Mouse (Mus musculus) adrenal gland, postnatal 36 days (tissue): ENCODE results near the gene Sh3d19. TPM values are rescaled to one million over a fixed set of nuclear protein-coding genes. Genes with fewer than 3 reads are reported as not detected.
A peak's percentile ranks its signal among the peaks of the same experiment; 100 is the strongest.
"Not testable (repeated sequence)": the region's sequence is repeated elsewhere in the genome, so short reads cannot be mapped to it uniquely, and the experiment has no call there.

Source experiments
- DNase-seq, 2 experiments: peaks; one replicate each; pipeline ENCODE4 v3.0.0; 2021; ENCODE audit warnings: mixed read lengths in 1 of 2
- total RNA-seq, 2 experiments: library from RNA; stranded (reverse); gene quantifications; 2 replicates each; pipeline ENCODE4 v1.2.3; 2021

The Sh3d19 gene
- total RNA-seq, 2 experiments from 2014 or later, result 21.0 to 26.4 TPM

DNA sequence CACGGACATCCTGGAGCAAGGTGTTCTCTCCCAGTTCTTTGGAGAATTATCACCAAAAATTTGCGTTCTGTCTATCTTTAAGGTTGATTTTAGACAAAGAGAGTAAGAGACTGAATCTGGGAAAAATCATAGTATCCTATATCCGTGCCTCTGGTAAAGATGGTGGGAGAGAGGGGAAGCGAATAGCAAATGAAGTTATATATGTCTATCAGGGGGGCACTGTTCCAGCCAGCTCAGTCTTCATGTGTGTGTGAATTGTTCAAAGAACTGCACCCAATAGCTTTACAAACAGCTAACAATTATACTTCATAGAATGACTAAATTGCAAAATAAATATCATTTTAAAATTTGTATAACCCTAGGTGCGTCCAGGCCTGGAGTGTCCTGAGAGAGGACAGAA, 123.0 kb downstream of the Sh3d19 start:
- DNase-seq, result no peak

DNA sequence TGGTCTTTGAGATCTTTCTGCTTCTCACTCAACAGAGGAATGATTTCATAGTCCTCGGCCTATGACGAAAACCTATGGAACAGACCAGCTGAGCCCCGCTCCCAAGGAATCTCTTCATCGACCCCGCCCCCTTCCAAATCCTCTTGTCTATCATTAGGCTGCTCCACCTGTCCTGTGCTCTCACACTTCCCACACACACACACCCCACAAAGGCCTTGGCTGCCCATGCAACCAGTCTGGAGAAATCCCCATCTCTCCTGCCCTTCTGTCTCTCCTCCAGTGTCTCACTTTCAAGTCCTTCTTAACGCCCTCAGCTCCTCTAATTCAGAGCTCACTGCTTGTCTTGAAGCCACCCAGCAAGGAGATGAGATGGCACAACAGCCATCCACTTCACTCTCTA, 131.0 kb downstream of the Sh3d19 start:
- no peak for DNase-seq

DNA sequence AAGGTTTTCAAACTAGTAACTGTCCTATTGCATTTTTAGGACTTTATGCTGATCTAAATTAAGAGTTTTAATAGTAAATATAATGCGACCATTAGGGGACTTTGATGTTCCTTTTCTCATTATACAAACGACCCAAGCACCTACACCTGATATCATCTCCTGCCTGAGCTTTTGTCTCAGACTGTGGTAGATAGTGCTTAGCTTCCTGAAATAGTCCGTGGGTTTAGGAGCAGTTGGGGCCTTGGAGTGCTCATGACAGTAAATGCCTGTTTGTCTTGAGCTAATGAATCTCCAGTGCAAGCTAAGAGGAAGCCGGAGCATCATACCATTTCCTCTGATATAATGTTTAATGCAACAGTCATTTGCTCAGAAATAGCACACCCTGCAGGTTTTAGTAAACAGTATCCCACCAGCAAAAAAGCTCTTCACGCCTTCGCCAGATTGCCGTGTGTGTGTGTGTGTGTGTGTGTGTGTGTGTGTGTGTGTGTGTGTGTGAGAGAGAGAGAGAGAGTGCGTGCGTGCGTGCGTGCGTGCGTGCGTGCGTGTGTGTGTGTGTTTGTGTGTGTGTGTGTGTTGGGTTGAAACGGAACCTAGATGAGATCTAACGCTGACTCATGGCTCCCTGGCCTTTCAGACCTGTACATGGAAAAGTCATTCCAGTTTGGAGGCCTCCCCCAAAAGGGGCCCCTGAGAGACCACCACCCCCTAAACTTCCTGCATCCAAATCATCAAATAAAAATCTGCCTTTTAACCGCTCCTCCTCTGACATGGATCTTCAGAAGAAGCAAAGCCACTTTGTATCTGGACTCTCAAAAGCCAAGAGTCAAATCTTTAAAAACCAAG, 132.8 kb downstream of the Sh3d19 start:
- no peak for DNase-seq

DNA sequence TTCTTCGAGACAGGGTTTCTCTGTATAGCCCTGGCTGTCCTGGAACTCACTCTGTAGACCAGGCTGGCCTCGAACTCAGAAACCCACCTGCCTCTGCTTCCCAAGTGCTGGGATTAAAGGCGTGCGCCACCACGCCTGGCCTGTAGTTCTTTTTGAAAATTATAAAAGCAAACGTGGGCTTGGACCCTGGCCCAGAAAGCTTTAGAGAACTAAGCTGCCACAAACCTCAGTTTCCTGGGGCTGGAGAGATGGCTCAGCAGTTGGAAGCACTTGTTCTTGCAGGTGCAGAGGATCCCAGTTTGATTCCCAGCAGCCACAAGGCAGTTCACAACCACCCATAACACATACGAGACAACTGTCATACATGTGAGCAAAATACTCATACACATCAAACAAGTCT, 133.5 kb downstream of the Sh3d19 start:
- DNase-seq, result not testable (repeated sequence)

DNA sequence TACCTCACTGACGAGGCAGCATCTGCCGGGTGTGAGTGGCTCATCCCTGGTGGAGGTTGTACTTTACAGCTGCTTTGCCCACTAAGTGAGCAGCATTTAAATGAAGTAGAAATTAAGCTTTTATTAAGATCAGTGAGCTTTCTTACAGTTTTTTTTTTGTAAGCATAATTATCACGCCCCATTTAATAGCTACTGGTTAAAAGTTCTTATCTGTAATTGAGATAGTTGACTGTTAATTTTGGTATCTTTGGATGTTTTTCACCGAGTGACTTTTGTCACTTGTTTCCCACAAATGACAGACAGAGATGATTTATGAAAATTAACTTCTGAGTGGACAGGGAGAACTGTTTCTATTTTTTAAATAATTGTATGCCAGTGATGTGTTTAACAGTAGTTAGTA, 134.0 kb downstream of the Sh3d19 start:
- no peak for DNase-seq

DNA sequence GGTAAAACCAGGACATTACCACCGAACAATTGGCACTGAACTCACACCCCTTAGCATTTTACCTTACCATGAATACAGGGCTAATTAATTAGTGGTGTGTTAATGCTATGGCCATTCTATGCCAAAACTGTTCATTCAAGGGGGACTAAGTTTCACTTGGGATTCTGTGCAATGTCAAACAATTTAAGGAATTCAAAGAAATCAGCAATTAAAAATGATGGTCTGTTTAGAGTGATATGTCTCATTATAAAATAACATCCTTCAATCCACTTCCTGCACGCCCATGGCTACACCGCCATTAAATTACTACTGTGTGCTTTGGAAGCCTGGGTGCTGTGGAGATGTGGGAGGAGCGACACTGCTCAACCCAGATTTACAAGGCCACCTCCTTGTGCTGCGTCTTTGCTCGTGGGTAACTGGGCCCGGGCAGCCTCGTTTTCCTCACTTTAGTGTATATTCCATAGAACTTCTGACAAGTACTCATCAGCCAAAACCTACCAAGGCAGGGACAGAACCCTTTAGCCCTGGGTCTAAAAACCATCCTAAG, 135.2 kb downstream of the Sh3d19 start:
- DNase-seq, result no peak

DNA sequence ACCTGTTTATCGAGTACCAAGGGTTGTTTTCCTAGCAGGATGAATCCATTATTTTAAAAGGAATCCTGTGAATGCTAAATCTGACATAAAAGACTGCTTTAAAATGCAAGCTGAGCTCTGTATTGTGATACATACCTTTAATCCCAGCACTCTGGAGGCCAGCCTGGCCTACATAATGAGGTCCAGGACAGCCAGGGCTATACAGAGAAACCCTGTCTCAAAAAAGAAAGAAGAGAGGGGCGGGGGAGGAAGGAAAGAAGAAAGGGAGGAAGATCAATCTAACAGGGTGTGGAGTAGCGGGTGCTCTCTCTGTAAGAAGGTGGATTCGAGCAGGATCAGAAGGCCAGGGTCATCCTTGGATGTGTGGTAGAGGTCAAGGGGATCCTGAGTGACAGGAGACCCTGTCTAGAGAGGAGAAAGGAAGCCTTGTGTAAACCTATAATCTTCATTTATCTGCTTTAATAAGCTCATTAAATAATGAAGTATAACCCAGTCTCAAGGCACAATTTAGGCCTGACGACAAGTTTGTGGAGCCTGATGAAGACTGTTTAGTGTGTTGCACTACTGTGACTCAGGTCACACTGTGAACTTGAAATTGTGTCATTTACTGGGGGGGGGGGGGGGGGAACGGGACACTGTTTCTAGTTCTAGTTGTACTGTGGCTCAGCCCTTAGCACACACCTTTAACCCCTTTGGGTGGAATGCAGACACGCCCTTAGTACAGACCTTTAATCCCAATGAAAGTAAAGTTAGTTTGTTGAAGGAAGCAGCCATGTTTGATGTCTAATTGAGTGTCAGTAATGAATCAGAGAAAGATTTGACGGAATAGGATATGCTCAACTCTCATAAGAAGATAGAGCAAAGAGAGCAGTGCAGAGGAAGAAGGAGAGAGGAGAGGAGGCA, 137.0 kb downstream of the Sh3d19 start:
- DNase-seq, result no peak

DNA sequence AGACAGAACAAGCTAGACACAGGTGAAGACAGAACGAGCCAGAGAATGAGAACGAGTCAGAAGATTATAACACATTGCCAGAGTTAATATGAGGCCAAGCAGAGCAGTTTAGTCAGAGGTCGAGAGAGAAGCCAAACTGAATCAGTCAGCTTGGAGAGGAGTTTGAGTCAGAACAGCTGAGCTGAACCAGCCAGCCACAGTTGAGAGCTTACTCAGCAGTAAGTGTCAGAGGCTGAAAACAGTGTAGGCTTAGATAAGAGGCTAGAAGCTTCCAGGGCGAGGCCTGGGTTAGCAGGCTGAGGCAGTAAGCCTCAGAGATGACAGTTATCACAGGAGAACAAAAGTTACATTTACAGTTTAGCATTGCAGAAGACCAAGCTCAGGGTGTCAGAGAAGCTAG, 137.7 kb downstream of the Sh3d19 start:
- no peak for DNase-seq

DNA sequence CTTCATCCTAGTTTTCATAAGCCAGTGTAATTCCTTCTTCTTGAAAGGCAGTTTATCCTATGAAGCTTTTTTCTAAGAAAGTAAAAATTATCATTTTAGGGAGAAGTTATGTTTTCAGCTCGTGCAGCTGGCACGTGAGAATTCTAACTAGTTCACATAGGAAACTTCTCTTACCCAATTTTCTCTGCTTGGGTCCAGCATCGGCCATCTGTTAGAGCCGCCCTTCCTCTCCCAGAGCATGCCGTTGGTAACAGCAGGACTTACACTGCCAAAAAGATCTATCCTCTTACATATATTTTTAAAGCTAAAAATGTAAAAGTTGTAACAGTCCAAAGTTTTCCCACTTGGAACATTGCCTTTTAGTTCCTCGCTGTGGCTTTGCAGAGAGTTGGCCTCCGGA, 138.2 kb downstream of the Sh3d19 start:
- DNase-seq, result no peak

DNA sequence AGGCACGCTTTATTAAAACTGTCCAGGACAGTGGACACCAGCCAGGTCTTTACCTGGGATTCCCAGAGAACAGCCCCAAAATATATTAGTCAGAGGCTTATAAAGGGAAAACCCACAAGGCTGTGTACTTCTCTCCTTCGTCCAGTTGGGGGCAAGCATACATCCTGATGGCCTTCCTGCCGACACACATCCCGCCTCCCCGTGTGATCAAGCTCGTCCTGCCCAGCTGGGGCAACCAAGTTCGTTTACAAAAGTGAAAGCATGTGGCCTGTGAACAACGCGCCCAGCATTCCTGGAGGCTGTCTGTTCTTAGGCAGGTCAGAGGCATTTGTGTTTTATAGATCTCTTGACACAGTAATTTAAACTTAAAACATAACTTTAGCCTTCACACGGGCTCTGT, 139.2 kb downstream of the Sh3d19 start:
- peak; percentile 59 to 68 for DNase-seq

DNA sequence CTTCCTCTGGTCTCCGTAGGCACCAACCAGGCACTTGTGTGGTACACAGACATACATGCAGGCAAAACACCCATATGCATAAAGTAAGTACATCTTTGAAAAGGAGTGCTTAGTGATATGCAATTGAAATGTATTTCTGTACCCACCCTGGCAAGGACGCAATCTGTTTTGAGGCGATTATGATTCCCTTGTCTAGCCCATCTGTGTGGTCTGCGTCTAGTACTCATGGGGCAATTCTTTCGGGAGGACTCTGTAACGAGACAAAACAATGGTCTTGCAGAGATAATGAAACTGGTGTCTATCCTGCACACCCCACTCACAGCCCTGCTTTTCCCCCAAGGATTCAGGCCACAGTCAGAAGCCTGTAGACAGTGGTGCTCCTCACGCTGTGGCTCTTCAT, 141.9 kb downstream of the Sh3d19 start:
- DNase-seq, result no peak

DNA sequence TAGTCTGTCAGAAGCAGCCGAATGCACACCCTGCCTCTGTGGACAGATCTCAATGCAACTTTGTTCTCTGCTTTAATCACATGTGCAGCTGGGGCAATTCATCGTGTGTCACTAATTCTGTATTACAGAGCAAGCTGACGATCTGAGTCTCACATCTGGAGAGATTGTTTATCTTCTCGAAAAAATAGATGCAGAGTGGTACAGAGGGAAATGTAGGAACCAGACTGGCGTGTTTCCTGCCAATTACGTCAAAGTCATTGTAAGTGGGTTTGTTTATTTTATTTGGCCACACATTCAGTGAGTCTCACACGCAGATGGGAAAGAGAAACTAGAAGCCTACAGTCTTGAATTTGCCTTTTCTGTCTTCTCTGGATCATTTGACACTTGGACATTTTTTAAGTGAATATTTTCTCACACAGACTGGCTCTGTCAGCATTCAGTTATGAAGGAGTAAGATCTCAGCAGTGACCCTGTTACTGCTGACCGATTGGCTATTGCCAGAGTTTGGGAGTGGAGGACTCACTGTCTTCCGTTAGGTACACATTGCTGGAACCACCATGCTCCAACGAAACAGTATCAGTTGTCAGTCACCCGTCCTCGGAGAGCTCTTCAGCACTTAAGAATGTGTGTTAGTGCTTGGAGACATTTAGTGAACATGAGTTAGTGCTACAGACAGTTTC, 143.9 kb downstream of the Sh3d19 start:
- DNase-seq, result no peak

DNA sequence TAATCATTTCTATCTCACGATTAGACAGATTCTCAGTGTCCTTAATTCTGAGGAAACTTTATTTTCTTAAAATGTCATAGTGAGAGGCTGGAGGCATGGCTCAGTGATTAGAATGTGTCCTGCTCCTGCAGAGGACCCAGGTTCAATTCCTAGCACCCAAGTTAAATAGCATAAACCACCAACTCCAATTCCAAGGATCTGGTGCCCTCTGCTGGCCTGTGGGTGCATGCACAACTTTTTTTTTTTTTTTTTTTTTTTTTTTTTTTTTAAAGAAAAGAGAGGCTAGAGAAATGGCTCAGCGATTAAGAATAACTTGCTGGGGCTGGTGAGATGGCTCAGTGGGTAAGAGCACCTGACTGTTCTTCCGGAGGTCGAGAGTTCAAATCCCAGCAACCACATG, 146.0 kb downstream of the Sh3d19 start:
- DNase-seq, result no peak

DNA sequence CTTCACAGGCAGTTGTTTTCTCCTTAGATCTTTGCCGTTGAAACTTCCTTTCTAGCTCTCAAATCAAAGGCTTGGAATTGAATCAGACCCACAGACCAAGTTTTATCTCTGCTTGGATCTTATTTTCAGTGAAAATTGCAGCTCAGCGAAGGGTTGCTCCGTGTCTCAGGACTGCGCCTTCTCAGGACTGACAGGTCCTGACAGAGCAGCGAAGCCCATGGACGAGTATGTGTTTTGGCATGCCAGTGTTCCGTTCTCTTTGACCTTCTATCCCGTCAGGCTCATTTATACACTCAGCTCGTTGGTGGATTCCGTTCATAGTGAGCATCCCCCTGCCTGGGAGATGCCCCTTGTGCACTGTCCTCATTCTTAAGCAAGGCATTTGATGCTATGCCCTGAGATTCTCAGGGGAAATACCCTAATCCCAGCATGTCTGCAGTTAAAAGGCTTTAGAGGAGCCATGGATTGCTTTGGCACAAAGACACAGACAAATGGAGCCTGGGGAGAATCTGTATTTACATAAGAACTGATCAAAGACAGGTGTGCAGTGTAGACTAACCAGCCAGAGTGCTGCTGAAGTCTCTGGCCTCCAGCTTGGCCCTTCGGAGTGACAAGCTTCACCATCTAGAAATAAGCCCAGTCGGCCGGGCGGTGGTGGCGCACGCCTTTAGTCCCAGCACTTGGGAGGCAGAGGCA, 148.5 kb downstream of the Sh3d19 start:
- no peak for DNase-seq

DNA sequence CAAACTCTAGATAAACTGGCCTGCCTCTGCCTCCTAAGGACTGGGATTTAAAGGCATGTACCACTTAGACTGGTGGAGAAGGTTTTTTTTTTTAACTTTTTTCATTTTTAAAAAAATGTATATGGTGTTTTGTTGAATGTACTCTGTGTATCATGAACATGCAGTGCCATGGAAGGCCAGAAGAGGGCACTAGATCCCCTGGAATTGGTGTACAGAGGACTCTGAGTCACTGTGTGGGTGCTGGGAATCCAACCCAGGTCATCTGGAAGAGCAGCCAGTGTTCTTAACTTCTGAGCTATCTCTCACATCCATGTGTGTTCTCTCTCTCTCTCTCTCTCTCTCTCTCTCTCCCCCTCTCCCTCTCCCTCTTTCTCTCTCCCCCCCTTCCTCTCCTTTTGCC, 151.2 kb downstream of the Sh3d19 start:
- DNase-seq, result no peak

DNA sequence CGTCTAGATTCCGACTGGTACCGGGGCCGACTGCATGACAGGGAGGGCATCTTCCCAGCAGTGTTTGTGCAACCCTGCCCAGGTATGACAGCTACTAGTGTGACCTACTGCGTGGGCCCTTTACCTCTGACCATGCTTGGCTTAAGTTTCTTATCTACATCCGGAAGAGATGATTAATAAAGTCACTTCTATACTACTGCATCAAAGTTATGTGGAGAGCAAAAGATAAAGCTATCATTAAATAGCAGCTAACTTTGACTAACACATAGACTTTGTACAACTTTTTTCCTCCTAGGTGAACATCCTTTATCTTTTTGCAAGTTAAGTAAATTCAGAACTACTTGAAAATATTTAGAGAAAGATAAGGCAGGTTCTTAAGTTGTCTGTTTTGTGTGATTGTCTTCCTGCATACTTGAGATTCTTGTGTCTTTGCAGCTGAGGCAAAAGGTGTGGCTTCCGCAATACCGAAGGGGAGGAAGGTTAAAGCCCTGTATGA, 152.4 kb downstream of the Sh3d19 start:
- DNase-seq, result no peak

DNA sequence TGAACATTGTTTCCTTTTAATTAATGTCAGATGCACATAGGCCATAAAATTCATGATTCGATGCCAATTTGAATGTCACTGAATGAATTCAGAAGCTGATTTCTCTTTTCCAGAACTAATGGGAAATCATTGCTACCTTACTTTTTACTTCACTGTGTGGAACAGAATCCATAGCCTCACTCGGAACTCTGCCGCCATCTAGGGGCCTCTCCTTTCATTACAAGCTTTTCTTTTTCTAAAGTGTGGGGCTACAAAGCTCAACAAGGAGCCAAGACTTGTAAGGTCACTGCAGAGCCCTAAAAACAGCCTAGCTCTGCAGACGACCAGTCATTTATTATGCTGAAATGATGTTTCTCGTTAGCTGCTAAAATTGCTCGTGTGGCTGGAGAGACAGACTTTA, 158.8 kb downstream of the Sh3d19 start:
- peak; percentile 52 to 70 for DNase-seq

DNA sequence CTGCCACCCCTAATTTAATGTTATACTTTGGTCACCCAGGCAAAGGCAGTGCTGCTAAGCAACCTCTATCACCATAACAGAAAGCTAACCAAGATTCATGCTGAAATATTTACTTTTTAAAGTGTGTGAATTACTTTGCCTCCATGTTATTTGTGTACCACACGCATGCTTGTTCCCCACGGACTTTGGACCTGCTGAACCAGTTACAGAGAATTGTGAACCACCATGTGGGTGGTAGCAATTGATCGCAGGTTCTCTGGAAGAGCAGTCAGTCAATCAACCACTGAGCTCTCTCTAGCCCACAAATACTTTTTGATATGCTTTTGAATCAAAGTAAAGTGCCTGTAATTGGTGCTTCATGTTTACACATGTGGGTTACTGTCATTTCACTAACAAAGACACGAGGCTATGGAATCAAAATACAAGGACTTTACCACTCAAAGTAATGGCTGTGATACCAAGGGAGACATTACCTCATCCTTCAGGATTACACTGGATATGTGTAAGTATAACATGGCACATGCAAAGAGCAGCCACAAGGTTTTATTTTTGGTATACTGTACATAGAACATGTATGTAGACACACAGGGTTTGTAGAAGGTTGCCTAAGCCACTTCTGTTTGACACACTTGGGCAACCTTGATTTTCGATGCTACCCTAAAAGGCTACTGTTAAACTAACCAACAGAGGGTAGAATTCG, 164.2 kb downstream of the Sh3d19 start:
- DNase-seq, result no peak

DNA sequence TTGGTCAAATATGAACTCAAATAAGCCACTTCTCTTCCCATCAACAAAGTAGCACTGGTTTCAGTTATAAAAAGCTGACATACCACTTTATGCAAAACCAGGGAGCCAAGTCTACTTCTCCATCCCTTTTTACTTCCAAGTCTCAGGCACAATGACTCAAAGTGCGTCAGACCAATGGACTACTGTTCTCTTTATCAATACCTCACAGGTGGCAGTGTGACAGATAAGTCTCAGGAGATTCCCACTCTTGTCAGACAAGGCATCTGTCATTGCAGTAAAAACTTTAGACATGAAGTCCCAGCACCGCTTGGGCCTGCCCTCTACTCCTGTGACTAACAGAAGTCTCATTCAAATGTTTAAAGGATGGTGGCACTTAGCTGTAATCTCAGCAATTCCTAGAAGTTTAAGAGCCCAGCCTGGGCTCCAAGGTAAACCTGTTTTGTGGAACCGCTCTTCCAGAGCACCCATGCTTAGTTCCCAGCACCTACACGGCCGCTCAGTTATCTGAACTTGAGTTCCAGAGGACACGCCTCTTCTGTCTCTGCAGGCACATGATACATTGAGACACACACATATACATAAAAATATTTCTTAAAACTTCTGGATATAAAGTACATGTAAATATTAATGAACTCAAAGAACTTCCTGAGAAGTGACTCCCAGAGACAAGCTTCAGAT, 165.1 kb downstream of the Sh3d19 start:
- no peak for DNase-seq

DNA sequence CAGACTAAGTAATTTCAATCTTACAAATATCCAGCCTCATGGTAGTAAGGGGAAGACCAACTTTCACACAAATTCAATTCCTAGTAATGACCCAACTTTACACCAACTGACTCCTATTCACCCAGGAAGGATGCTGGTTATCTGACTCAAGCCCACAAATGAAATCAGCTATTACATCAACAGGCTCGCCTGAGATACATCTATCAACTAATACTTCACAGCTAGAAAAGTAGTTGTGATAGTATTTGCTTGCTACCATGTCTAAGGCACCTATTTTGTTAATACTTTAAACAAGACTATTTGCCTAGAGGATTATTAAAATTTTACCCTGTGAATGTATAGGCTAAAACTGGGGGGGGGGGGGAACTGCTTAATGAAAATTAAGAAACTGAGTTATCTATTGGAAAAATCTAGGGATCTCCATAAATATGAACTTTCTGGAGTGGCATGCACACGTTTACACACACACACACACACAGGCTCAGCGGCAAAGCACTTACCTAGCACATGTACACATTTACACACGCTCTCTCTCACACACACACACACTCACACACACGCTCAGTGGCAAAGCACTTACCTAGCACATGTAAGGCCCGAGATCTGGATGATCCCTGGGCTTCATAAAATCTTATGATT, 166.1 kb downstream of the Sh3d19 start:
- no peak for DNase-seq
